Mouse (Mus musculus) kidney, adult 9 months (tissue): ENCODE data around the gene Gm28035.

Source experiments
- DNase-seq: peaks from one replicate; pipeline ENCODE4 v3.0.0; 2022

The Gm28035 gene

DNA sequence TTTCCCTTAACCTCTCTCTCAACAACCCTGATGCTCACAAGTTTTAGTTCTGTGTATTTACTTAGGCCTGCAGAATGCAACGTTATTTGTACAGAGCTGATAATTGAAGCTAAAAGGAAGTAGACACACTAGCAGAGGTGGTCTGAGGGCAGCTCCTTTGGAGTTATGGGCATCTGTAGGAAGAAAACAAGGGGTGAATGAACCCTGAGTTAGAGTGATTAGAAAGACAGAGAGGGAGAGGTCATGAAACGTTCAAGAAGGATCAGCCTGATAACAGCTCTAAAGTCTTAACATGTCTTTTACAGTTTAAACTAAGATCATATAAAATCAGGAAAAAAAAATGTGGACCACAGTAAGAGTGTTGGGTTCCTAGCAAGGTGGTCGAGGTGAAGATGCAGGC, 69.0 kb downstream of the Gm28035 start:
- no peak for DNase-seq

GRCm38 (mm10) chr2:30311481-30311880, 71.1 kb downstream of the Gm28035 start:
- no peak for DNase-seq

DNA sequence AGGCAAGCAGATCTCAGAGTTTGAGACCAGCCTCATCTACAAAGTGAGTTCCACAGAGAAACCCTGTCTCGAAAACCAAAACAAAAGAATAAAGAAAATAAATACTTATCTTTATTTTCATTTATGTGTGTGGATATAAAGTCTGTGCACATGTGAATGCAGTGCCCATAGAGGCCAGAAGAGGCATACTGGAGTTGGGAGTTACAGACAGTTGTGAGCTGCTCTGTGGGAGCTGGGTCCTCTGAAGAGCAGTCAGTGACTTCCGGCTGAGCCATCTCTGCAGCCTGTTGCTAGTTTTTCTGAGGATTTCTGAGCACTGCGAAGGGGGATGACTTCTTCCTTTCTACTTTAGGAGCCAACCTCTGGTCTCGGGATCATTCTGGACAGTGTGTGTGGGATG, 75.8 kb downstream of the Gm28035 start:
- DNase-seq, result no peak

GRCm38 (mm10) chr2:30316955-30317354, 76.6 kb downstream of the Gm28035 start:
- no peak for DNase-seq

DNA sequence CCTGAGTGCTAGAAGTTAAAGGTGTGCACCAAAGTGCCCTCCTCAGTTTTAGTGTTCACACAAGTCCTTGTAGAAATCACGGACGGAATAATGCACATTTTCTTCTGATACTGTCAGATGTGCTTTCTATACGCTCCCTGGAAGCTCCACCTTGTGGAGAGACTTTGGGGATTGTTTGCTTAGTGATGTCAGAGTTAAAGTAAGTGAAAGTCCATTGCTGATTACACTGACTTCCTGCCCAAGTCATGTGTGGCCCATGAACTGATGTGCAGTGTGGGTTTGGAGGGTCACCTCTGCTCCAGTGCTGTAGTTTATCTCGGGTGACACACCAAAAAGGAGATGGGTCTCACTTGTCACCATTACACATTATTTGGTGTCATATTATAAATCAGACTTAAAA, 78.9 kb downstream of the Gm28035 start:
- no peak for DNase-seq

DNA sequence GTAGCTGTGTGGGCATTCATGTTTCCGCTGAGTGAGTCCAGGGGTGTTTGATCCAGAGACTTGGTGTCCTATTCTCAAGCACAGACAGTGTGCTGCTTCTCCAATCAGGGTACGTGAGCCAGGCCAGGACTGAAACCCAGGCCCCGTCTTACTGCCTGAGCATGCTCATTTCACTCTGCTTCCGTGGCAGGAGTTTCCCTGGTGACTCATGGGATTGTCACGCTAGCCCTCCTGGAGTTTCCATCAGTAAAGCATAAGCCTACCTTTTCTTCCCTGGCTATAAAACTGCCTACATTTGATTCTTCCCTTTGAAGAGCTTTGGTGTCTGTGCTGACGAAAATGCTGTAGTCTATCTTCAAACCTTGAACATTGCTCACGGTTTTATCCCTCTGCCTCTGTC, 82.7 kb downstream of the Gm28035 start:
- no peak for DNase-seq

GRCm38 (mm10) chr2:30325296-30325695, 84.9 kb downstream of the Gm28035 start:
- no peak for DNase-seq

- no peak for DNase-seq
Observed at GRCm38 (mm10) chr2:30327276-30327675, 86.9 kb downstream of the Gm28035 start.

DNA sequence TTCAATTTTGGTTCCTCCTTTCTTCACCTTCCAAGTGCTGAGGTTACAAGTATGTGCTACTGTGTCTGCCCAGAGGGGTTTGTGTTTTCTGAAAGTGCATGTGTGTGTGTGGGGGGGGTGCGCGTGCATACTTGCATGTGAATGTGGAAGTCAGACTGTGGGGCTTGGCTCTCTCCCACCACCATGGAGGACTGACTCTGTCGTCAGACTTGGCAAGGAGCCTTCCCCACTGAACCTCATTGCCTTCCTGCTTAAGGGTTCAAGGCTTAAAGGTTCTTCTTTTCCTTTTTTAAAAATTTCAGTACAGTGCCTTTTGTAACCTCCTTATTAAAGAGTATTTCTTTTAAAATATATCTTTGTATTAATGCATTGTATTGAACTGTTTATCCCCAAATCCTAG, 88.4 kb downstream of the Gm28035 start:
- DNase-seq, result no peak
